Mouse (Mus musculus) retina, postnatal 1 day (tissue): ENCODE measurements around the gene Cspg4.
A peak's percentile ranks its signal among the peaks of the same experiment; 100 is the strongest.

Experiments
- DNase-seq: peaks from one replicate; pipeline ENCODE4 v3.0.0-alpha.2; 2012

Gene Cspg4

DNA sequence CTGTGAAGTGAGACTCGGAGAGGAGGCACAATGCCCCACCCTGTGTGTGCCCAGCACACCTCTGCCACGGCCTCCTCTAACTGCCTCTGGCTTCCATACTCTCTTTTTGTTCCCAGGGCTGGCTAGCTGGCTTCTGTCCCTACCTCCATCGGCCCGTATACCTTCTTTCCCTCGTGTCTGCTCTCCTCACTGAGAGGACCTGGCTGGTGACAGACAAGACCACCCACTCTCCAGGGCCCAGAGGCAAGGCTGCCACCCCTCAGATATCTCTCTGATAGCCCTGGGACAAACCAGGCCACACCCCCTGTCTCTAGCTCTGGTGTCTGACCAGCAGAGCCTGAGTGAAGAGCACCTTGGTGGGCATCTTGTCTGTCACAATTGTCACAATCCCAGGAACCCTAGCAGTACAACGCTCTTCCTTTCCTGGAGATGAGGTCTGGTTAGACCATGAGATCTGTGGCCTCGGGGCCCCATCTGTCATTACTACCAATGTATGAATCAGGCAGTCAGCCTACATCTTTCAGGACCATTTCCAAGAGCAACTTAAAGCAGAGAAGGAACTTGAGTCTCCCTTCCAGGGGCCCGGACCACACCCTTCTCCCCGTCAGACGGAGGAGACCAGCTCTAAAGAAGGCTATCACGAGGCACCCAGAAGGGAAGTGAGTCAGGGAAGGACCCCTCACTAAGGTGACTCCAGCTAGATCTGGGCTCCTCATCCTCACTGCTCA, 1.0 kb downstream of the Cspg4 start:
- no peak for DNase-seq

- no peak for DNase-seq
Measured at GRCm38 (mm10) chr9:56866430-56866829, 1.6 kb downstream of the Cspg4 start.

- DNase-seq, result peak; percentile 83
Measured at GRCm38 (mm10) chr9:56868292-56868691, 3.5 kb downstream of the Cspg4 start.

DNA sequence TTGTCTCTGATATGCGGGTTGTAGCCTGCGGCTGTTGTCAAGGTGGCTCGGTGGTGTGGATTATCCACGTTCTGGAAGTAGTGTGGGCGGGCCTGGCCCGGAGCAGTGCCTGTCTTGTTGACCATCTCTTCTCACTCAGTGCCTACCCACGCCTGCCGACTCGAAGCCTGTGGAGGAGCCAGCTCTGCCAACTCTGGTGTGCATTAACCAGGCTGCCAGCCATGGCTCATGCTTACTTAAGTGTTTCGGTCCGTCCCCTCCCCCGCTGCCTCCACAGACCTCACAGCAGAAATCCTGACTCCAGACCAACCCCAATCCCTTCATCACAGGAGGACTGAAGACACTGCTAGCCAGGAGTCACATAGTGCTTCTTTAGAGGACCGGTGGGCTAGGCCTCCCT, 4.7 kb downstream of the Cspg4 start:
- no peak for DNase-seq

GRCm38 (mm10) chr9:56870778-56871177, 5.9 kb downstream of the Cspg4 start:
- DNase-seq, result no peak

DNA sequence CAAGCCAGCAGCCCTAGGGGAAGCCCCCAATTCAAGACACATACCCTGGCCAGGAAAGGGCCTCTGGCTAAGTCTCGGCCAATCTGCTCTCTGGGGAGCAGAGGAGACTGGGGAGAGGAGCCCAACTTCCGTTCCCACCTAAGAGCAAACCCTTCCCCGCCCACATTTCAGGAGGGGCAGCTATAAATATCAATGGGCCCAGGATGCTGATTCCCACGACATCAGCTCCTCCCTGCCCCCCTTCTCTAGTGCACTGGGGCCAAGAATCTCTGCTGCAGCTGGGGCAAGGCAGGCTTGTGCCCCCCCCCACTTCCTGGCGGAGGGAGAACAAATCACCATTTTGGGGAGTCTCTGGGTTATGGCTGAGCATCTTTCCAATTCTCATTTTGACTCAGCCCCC, 6.4 kb downstream of the Cspg4 start:
- DNase-seq, result no peak

DNA sequence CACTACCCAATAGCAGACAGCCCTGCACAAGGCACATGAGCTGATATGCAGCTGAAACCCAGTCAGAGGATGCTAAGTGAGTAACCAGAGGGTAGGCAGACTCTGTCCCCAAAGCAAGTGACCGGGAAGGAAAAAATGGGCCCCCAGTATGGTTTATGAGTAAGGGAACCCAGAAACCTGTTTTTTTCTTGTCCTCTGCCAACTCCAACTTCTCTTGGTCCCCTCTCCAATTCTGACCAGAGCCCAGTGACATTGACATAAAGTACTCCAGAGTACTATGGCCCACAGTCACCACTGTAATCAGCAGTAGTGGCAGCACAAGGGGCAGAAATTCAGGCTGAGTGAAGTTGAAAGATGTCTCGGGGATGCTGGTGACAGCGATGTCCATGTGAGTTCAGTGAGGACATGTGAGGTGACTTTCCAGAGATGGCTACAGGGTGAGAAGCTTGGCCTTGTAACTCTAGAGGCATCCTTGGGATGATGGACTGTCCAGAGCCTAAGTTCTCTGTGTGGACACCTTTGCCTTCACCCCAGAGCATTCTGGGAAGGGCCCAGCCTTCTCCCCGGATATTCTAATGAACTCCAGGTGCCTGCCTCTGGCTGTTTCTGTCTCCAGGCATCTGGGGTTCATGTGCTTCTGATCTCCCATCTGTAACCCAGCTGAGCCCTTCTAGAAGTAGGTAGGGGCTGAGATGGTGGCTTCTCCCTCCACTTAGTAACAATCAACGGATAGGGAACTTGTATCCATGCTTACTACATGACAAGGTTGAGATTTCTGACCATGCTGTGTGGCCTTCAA, 7.5 kb downstream of the Cspg4 start:
- no peak for DNase-seq

DNA sequence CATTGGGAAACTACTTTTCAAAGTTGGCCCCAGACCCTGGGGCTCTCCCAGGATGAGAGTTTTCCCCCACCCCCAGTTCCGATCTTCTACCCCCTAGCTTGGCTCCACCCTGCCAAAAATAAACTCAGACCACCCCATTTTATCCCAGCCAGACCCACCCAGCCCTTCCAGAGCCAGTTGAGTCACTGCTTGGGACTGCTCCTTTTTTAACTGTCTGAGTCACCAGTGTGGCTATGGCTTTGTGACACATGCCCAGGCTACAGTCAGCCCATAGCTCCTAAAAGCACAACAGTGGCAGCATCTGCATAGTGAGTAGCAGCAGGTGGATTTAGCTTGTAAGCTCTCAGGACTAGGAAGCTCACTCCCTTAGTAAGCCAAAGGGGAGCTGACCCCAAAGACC, 8.3 kb downstream of the Cspg4 start:
- DNase-seq, result no peak

DNA sequence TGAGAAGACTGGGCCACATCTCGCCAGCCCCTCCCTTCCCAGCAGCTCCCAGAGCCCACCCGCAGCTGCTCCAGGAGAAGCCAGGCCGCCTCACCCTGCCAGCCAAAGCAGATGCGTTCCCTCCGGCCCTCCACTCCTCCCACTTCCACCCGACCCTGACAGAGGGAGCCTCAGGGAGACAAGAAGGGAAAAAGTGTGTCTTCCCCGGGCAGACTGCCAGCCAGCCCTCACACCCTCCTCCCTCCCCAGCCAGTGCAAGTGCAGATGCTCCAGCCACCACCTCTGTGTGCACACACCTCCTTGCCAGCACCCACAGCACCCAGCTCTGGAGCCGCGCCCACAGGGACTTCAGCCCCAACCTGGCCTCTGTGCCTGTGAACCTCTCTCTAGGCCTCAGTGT, 12.0 kb downstream of the Cspg4 start:
- peak; percentile 75 for DNase-seq

DNA sequence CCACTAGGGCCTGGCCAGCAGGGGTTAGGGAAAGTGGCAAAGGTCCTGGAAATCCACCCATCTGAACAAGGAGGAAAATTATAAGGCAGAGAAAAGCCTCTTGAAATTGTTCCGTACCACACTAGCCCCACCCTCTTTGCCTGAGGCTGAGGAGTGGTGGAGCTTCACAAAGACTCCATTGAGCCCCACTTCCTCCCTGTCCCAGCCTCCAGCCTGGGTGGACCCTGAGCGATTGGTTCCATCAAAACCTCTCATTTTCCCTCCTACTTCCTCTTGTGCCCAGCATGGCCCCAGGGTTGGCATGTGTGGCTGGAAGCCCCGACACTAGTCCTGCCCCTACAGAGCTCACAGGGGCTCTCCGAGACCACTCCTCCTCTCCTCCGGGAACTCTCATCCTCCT, 12.5 kb downstream of the Cspg4 start:
- DNase-seq, result no peak

- DNase-seq, result peak; percentile 29
Measured at GRCm38 (mm10) chr9:56880790-56881189, 16.0 kb downstream of the Cspg4 start.

DNA sequence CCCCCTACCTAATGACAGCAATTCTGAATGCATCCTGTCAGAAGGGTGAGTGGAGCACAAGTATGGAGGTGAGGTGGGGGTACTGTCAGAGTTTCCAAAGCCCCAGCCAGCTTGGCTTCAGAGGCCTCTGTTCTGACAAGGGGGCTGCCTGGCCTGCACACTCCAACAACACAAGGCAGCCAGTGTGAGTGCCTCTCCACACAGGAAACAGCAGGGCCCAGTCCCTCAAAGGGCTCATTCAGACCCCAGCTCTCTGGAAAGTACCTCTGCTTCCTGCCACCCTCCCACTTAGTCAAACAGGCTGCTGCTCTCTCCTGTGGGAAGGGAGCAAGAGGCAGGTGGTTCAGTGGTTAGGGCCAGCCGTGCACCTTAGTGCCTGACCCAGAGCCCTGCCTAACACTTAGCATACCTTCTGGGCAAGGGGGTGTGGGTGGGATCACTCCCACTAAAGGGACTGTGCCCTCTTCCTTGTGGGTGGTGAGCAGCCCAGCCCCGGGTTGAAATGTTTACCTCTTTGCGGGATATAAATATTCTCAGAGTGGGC, 16.8 kb downstream of the Cspg4 start:
- no peak for DNase-seq

- no peak for DNase-seq
Measured at GRCm38 (mm10) chr9:56882283-56882682, 17.4 kb downstream of the Cspg4 start.

GRCm38 (mm10) chr9:56882818-56883217, 18.0 kb downstream of the Cspg4 start:
- DNase-seq, result no peak

DNA sequence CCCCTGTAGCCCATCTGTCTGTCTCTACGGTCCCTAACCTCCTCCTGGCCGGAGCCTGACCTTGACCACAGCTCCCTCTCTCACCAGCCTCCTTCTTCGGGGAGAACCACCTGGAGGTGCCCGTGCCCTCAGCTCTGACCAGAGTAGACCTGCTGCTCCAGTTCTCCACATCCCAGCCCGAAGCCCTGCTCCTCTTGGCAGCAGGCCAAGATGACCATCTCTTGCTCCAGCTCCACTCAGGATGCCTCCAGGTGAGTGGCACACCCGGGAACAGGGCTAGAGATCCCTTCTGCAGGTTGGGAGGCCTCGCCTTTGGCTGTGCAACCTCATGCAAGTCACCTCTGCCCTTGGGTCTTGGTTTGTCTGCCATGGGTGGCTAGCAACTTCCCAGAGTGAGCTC, 18.6 kb downstream of the Cspg4 start:
- DNase-seq, result no peak

DNA sequence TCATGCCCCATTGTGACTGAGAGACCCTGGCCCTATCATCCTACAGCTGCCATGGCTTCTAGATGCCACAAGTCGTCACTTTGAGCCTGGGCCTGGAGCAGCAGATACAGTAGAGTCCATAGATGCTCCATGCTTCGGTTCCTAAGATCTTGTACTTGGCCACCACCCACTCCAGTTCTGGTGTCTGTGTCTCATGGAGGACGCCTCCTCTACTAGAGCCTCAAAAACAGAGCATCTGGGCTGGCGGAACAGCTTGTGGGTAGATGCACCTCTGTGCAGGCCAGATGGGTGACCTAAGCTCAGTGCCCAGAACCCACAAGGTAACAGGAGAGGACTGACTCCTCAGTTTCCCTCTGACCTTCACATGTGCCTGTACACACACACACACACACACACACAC, 19.5 kb downstream of the Cspg4 start:
- no peak for DNase-seq

DNA sequence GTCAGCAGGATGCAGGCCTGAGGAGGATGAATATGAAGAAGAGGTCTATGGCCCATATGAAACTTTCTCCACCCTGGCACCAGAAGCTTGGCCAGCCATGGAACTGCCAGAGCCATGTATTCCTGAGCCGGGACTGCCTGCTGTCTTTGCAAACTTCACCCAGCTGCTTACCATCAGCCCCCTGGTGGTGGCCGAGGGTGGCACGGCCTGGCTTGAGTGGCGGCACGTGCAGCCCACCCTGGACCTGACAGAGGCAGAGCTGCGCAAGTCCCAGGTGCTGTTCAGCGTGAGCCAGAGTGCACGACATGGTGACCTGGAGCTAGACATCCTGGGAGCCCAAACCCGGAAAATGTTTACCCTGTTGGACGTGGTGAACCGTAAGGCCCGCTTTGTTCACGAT, 21.3 kb downstream of the Cspg4 start:
- peak; percentile 64 for DNase-seq

GRCm38 (mm10) chr9:56886601-56887000, 21.8 kb downstream of the Cspg4 start:
- DNase-seq, result no peak

- DNase-seq, result no peak
Measured at GRCm38 (mm10) chr9:56887581-56887980, 22.7 kb downstream of the Cspg4 start.

DNA sequence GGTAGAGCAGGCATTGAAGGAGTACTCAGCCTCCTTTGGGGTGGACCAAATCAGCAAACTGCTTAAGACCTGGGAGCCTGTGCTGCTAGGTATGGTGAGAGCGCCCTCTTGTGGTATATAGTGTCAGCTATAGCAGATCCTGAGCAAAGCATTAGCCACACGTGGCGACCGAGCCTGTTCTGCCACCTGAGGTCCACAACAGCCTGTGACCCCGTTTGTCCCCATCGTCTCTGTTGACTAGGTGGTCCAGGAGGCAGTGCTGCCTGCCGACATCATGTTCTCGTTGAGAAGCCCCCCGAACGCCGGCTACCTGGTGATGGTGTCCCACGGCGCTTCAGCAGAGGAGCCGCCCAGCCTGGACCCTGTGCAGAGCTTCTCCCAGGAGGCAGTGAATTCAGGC, 25.0 kb downstream of the Cspg4 start:
- peak; percentile 90 for DNase-seq

DNA sequence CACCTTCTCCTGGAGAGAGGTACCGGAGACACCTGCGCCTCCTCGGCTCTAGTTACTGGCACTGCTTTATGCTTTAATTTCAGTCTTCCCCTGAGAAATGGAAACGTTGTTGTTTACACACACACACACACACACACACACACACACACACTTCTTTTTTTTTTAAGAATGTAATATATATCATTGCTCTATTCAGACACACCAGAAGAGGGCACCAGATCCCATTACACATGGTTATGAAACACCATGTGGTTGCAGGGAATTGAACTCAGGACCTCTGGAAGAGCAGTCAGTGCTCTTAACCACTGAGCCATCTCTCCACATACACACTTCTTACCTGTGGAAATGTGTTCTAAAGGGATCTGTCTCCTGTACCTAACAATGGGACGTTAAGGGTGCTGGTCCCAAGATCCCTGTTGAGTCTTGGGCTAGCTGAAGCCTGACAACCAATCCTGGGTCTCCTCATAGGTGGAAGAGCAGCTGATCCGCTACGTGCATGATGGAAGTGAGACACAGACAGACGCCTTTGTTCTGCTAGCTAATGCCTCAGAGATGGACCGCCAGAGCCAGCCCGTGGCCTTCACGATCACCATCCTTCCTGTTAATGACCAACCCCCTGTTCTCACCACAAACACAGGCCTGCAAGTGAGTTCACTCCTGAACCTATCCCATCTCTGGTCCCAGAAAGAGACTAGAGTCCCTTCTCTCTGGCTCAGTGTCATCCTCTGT, 25.9 kb downstream of the Cspg4 start:
- no peak for DNase-seq

- DNase-seq, result peak; percentile 91
Measured at GRCm38 (mm10) chr9:56891517-56892011, 26.7 kb downstream of the Cspg4 start.

DNA sequence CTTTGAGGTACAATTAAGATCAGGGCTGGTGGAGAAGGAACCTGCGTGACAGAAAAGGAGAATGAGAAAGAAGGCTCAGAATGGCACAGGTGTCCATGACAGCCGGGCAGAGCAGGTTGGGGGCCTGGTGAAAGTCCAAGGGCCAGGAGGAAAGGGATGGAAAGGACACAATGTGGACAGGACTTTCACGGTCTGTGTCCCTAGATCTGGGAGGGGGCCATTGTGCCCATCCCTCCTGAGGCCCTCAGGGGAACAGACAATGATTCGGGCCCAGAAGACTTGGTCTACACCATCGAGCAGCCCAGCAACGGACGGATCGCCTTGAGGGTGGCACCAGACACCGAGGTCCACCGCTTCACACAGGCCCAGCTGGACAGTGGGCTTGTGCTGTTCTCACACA, 27.3 kb downstream of the Cspg4 start:
- DNase-seq, result no peak
